Mouse (Mus musculus): ENCODE results near the gene Dnaaf3. TPM values are rescaled to one million over a fixed set of nuclear protein-coding genes. Genes with fewer than 3 reads are reported as not detected.
A peak's percentile ranks its signal among the peaks of the same experiment; 100 is the strongest.
"Not testable (repeated sequence)": the region's sequence is repeated elsewhere in the genome, so short reads cannot be mapped to it uniquely, and the experiment has no call there.

Gene Dnaaf3
- 0.55 and 0.72 TPM in 2 replicates for polyA plus RNA-seq (2014; fragmentation: Nextera tagmentation; extraction: Ambion mirVana)

GRCm38 (mm10) chr7:4532005-4532729 lies at the start of gene Dnaaf3:
Gene Dnaaf3, minus strand, starts transcription at chr7:4532453.
- H3K27me3 ChIP-seq (replicated peaks; ENCODE audit: control insufficient read depth, insufficient read depth, low read length), result no peaks in the 10 kb centered on the region
- H3K9ac ChIP-seq (ENCODE audit: low read length), result peak within 1 kb of the TSS; percentile 17; the same call in 1 of the 2 replicates
- peak; percentile 78 for DNase-seq (ENCODE audit: low spot score)
- H3K4me1 ChIP-seq (ENCODE audit: control insufficient read depth, insufficient read depth, low read length), result peaks cover 2% of the 10 kb centered on the region; the same call in 1 of the 2 replicates
- WGBS, result 2% methylated on average over 28 of the region's 28 CpGs
- H3K4me2 ChIP-seq (ENCODE audit: low read length), result peak within 1 kb of the TSS; percentile 46
- peak; percentile 85 for ATAC-seq
- H3K27ac ChIP-seq (ENCODE audit: low read depth, low read length), result no peak within 1 kb of the TSS
- H3K36me3 ChIP-seq (ENCODE audit: control insufficient read depth, insufficient read depth, low read length), result no peaks in the 10 kb centered on the region
- no peaks in the 10 kb centered on the region for H3K9me3 ChIP-seq (replicated peaks; ENCODE audit: control insufficient read depth, low read length)
- H3K4me3 ChIP-seq (ENCODE audit: low read depth, low read length), result peak within 1 kb of the TSS; percentile 17

- not testable (repeated sequence) for H3K4me3 ChIP-seq (ENCODE audit: low read depth, low read length); H3K4me2 ChIP-seq (ENCODE audit: low read length); H3K36me3 ChIP-seq (ENCODE audit: control insufficient read depth, insufficient read depth, low read length); H3K27me3 ChIP-seq (replicated peaks; ENCODE audit: control insufficient read depth, insufficient read depth, low read length); H3K9me3 ChIP-seq (replicated peaks; ENCODE audit: control insufficient read depth, low read length); ATAC-seq; DNase-seq (ENCODE audit: low spot score); H3K9ac ChIP-seq (ENCODE audit: low read length); H3K27ac ChIP-seq (ENCODE audit: low read depth, low read length); H3K4me1 ChIP-seq (ENCODE audit: control insufficient read depth, insufficient read depth, low read length)
- WGBS, result 77% methylated on average over 3 of the region's 3 CpGs
Measured at GRCm38 (mm10) chr7:4581481-4581880, 49.2 kb upstream of the Dnaaf3 start.

GRCm38 (mm10) chr7:4572361-4572760 lies 40.1 kb upstream of the Dnaaf3 start:
- not testable (repeated sequence) for H3K4me2 ChIP-seq (ENCODE audit: low read length); H3K27me3 ChIP-seq (replicated peaks; ENCODE audit: control insufficient read depth, insufficient read depth, low read length); H3K27ac ChIP-seq (ENCODE audit: low read depth, low read length); H3K4me1 ChIP-seq (ENCODE audit: control insufficient read depth, insufficient read depth, low read length); H3K9me3 ChIP-seq (replicated peaks; ENCODE audit: control insufficient read depth, low read length); H3K4me3 ChIP-seq (ENCODE audit: low read depth, low read length); H3K9ac ChIP-seq (ENCODE audit: low read length); H3K36me3 ChIP-seq (ENCODE audit: control insufficient read depth, insufficient read depth, low read length); ATAC-seq; DNase-seq (ENCODE audit: low spot score)
- WGBS, result 75% methylated on average over 2 of the region's 2 CpGs

- Histone ChIP-seq H3K27ac (ENCODE audit: low read depth, low read length) (no peak overlapping the region), H3K4me2 (ENCODE audit: low read length) (no peak overlapping the region), H3K4me1 (ENCODE audit: control insufficient read depth, insufficient read depth, low read length) (no peaks in the 10 kb centered on the region), H3K4me3 (ENCODE audit: low read depth, low read length) (no peak overlapping the region), H3K9ac (ENCODE audit: low read length) (no peak overlapping the region), H3K36me3 (ENCODE audit: control insufficient read depth, insufficient read depth, low read length) (no peaks in the 10 kb centered on the region), H3K27me3 (replicated peaks; ENCODE audit: control insufficient read depth, insufficient read depth, low read length) (no peaks in the 10 kb centered on the region), H3K9me3 (replicated peaks; ENCODE audit: control insufficient read depth, low read length) (no peaks in the 10 kb centered on the region)
- DNase-seq (ENCODE audit: low spot score) (no peak), ATAC-seq (no peak)
- WGBS, result 96% methylated on average over 3 of the region's 3 CpGs
Measured at GRCm38 (mm10) chr7:4562660-4563059, 30.4 kb upstream of the Dnaaf3 start.

GRCm38 (mm10) chr7:4557167-4557560 lies 24.9 kb upstream of the Dnaaf3 start:
- Histone ChIP-seq H3K4me1 (ENCODE audit: control insufficient read depth, insufficient read depth, low read length) (no peaks in the 10 kb centered on the region), H3K27me3 (replicated peaks; ENCODE audit: control insufficient read depth, insufficient read depth, low read length) (no peaks in the 10 kb centered on the region), H3K9me3 (replicated peaks; ENCODE audit: control insufficient read depth, low read length) (no peaks in the 10 kb centered on the region), H3K9ac (ENCODE audit: low read length) (no peak overlapping the region), H3K4me3 (ENCODE audit: low read depth, low read length) (no peak overlapping the region), H3K36me3 (ENCODE audit: control insufficient read depth, insufficient read depth, low read length) (no peaks in the 10 kb centered on the region), H3K27ac (ENCODE audit: low read depth, low read length) (no peak overlapping the region), H3K4me2 (ENCODE audit: low read length) (peak overlapping the region; percentile 24; the same call in 1 of the 2 replicates)
- 67% methylated on average over 6 of the region's 6 CpGs for WGBS
- no peak for DNase-seq (ENCODE audit: low spot score)
- ATAC-seq, result peak; percentile 49

GRCm38 (mm10) chr7:4556256-4557166 lies 24.3 kb upstream of the Dnaaf3 start:
- ATAC-seq (peak; percentile 96), DNase-seq (ENCODE audit: low spot score) (peak; percentile 95)
- Histone ChIP-seq H3K36me3 (ENCODE audit: control insufficient read depth, insufficient read depth, low read length) (no peaks in the 10 kb centered on the region), H3K4me3 (ENCODE audit: low read depth, low read length) (no peak overlapping the region), H3K4me1 (ENCODE audit: control insufficient read depth, insufficient read depth, low read length) (no peaks in the 10 kb centered on the region), H3K27me3 (replicated peaks; ENCODE audit: control insufficient read depth, insufficient read depth, low read length) (no peaks in the 10 kb centered on the region), H3K27ac (ENCODE audit: low read depth, low read length) (no peak overlapping the region), H3K9me3 (replicated peaks; ENCODE audit: control insufficient read depth, low read length) (no peaks in the 10 kb centered on the region), H3K4me2 (ENCODE audit: low read length) (peak overlapping the region; percentile 24; the same call in 1 of the 2 replicates), H3K9ac (ENCODE audit: low read length) (no peak overlapping the region)
- WGBS, result 24% methylated on average over 15 of the region's 15 CpGs

- H3K27ac ChIP-seq (ENCODE audit: low read depth, low read length), result peak within 1 kb of the TSS; percentile 76
- H3K4me3 ChIP-seq (ENCODE audit: low read depth, low read length), result peak within 1 kb of the TSS; percentile 45
- peak within 1 kb of the TSS; percentile 75 for H3K4me2 ChIP-seq (ENCODE audit: low read length)
- peak within 1 kb of the TSS; percentile 71 for H3K9ac ChIP-seq (ENCODE audit: low read length)
- no peaks in the 10 kb centered on the region; the same call in 1 of the 2 replicates for H3K36me3 ChIP-seq (ENCODE audit: control insufficient read depth, insufficient read depth, low read length)
- H3K27me3 ChIP-seq (replicated peaks; ENCODE audit: control insufficient read depth, insufficient read depth, low read length), result no peaks in the 10 kb centered on the region
- ATAC-seq (peak; percentile 79), DNase-seq (ENCODE audit: low spot score) (peak; percentile 86)
- peaks cover 6% of the 10 kb centered on the region for H3K4me1 ChIP-seq (ENCODE audit: control insufficient read depth, insufficient read depth, low read length)
- 3% methylated on average over 33 of the region's 33 CpGs for WGBS
- H3K9me3 ChIP-seq (replicated peaks; ENCODE audit: control insufficient read depth, low read length), result no peaks in the 10 kb centered on the region
Measured at GRCm38 (mm10) chr7:4547221-4547641, 15.0 kb upstream of the Dnaaf3 start, which contains the start of gene Syt5. Gene Syt5, minus strand, starts transcription at chr7:4547541.

GRCm38 (mm10) chr7:4546591-4547131 lies 14.4 kb upstream of the Dnaaf3 start:
- H3K27me3 ChIP-seq (replicated peaks; ENCODE audit: control insufficient read depth, insufficient read depth, low read length), result no peaks in the 10 kb centered on the region
- peaks cover 6% of the 10 kb centered on the region for H3K4me1 ChIP-seq (ENCODE audit: control insufficient read depth, insufficient read depth, low read length)
- peak overlapping the region; percentile 45 for H3K4me3 ChIP-seq (ENCODE audit: low read depth, low read length)
- H3K4me2 ChIP-seq (ENCODE audit: low read length), result peak overlapping the region; percentile 75
- peaks cover 5% of the 10 kb centered on the region; the same call in 1 of the 2 replicates for H3K36me3 ChIP-seq (ENCODE audit: control insufficient read depth, insufficient read depth, low read length)
- under 1% methylated on average over 26 of the region's 26 CpGs for WGBS
- no peaks in the 10 kb centered on the region for H3K9me3 ChIP-seq (replicated peaks; ENCODE audit: control insufficient read depth, low read length)
- H3K27ac ChIP-seq (ENCODE audit: low read depth, low read length), result peak overlapping the region; percentile 76
- peak overlapping the region; percentile 71 for H3K9ac ChIP-seq (ENCODE audit: low read length)
- peak; percentile 95 for DNase-seq (ENCODE audit: low spot score)
- ATAC-seq, result peak; percentile 91
